Mouse (Mus musculus) cerebellum, adult 9-10 months (tissue): Measurements from ENCODE around the gene Vamp8.

ENCODE experiments used
- DNase-seq: peaks from one replicate; pipeline ENCODE4 v3.0.0; 2022

Vamp8 gene

DNA sequence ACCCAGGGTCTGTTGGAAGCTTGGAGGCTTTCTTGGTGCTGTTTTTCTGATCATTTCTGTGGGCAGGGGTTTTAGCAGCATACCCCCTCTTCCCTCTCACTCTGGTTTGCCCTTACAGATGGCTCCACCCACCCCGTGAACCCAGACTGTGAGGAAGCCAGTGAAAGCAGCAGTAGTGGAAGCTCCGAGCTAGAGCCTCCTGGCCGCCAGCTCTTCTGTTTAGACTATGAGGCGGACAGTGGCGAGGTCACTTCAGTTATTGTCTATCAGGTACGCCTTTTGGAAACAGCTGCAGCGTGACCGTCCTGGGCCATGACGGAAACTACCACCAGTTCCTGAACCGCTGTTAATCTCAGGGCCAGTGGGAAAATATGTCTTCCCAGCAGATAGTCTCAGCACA, 42.1 kb downstream of the Vamp8 start:
- peak; percentile 27 for DNase-seq

DNA sequence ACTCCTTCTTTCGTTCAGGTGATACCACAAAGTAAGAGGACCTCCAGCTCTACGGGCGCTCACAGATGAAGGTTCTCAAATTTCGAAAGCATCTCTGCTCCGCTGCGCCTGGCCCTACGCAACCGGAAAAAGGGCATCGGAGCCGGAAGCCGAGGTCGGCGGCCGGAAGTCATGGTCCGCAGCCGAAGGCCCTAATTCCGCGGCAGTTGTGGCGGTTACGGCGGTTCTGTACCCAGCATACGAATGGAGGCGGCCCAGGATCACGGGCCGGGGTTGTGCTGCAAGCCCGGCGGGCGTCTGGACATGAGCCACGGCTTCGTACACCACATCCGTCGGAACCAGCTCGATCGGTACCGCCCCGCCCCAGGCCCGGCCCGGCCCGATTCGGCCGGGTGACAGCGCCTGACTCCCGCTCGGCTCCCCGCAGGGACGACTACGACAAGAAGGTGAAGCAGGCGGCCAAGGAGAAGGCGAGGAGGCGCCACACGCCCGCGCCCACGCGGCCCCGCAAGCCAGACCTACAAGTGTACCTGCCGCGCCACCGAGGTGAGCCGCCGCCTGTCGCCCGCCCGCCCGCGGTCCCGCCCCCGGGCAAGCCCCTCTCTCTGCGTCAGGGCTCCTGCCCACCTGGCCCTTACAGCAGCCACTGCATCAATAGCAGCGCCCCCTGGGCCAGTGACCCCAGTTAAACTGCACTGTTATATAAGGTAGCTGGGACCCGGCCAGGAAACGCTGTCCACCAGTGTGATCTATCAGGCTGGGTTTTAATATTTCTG, 43.1 kb downstream of the Vamp8 start, which contains the start of gene 0610030E20Rik:
Gene 0610030E20Rik, plus strand, starts transcription at position 152 of the 776 bp plus-strand sequence.
- peak; percentile 85 for DNase-seq

DNA sequence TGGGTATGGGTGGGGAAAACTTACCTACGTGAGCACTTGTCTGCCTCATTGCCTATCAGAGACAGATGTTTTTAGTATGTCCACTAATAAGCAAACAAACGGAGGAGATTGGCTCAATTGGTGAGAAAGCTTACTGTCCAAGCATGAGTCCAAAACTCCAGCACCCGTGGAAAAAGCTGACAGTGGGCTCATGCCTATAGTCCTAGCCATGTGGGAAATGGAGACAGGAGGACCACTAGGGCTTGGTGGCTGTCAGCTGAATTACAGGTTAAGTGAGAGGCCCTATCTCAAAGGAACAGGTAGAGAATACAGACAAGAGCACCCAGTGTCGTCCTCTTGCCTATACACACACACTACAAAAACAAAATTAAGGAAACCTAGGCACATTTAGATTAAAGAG, 44.2 kb downstream of the Vamp8 start:
- peak; percentile 54 for DNase-seq

DNA sequence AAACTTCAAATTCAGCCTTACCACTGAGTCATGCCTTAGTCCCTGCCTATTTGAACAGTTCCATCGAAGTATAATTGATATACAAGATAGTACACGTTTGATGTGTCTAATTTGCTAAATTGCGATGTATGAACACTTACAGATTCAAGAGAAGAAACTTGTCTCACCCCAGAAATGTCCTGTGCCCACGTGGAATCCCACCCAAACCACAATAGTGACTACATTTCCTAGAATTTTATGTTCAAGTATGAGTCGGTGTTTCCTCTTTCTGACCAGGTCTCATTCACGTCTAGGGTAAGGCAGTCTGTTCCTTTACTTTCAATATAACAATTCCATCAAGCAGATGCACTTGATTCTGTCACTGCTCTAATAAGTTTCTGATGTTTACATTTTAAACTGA, 44.9 kb downstream of the Vamp8 start:
- no peak for DNase-seq

DNA sequence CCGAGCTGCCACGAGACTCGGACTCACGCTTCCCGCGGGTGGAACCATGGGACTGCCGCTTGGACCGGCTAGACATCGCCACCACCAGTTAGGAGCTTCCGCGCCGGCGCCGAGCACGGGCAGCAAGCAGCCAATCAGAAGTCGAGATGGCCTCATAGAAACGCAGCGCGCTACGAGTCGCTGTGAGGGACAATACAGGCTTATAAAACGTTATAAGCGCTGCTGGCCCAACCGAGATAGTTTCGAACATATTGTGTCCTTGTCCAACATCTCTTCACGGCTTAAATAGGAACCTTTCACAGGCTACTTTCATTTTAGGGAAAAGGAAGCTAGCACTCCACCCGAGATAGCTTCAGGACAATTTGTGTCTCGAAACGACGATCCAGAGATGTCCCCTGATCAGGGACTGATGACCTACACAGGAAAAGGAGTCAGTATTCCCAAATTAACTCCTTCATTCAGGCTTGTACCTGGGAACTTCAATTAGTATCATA, 45.4 kb downstream of the Vamp8 start, which contains the start of gene Usp39:
Gene Usp39, minus strand, starts transcription at position 111 of the 494 bp plus-strand sequence.
- peak; percentile 95 for DNase-seq

GRCm38 (mm10) chr6:72344396-72345073, 46.0 kb downstream of the Vamp8 start:
- no peak for DNase-seq

DNA sequence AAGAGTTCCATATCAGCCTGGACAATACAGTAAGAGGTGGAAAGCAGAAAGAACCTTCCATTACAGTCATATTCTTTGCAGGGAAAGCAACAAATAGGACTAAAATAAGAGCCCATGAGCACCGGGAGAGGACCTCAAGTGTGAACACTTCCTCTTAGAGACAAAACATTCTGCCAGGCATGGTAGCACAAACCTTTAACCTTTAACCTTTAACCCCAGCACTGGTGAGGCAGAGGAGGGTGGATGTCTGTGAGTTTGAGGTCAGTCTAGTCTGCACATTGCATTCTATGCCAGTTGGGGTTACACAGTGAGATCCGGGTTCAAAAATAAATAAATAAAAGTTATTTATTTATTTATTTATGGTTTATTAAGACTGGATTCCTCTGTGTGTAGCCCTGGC, 50.0 kb downstream of the Vamp8 start:
- no peak for DNase-seq
